Comparison of ENCODE assay signal across 14 mouse cellular contexts in genomic region chr10:18188564-18188963, GRCm38 (mm10). TPM values are rescaled to one million over a fixed set of nuclear protein-coding genes. Genes with fewer than 3 reads are reported as not detected.
"Had no signal": no experiment of that assay in that cellular context is flagged by ENCODE, and none has a peak within 500 bp of the region (broad histone marks: within the 10 kb centered on the region; RNA-seq: fewer than 3 reads in every experiment).

No protein-coding gene starts in this region.

- DNase-seq: liver, embryonic 13.5 days; liver, postnatal 0 days; lung, adult 2 months; lung, postnatal 4 days; midbrain, embryonic 14.5 days; right cerebral cortex, postnatal 14 days; thymus, adult 2 months; thymus, postnatal 14 days; thymus, postnatal 36 days had no signal

- ATAC-seq: liver, postnatal 0 days; lung, postnatal 0 days; midbrain, embryonic 16.5 days had no signal

RNA-seq across cellular contexts. Expression of gene Ect2l, which starts 22.1 kb away (rescaled TPM):
- total RNA-seq: neutrophil, adult 5-6 weeks had no signal
- polyA plus RNA-seq: liver, embryonic 15.5 days; liver, postnatal 0 days; spleen, adult 2 months had no signal
